In the genomic region with DNA sequence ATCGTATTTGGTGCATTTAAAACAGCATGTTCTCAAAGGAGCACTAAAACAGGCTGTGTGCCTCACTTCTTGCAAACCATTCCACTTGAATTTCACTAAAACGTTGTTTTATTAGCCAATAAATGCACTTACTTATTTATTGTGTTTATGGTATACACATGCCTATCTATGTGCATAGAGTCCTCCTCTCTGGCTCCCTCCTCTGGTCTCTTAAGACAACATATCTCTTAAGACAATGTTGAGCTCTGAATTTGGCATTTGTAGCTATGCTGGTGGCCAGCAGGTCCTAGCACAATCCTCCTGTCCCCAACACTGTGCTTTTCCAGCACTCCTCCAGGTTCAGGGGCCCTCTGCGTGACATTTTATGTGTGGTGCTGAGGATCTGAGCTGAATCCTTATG, we compare ENCODE assay signal across 26 mouse cellular contexts. TPM values are rescaled to one million over a fixed set of nuclear protein-coding genes. Genes with fewer than 3 reads are reported as not detected.
DNase-seq lines count a peak whose midpoint lies in the region; ATAC-seq and TF ChIP-seq lines count a peak whose summit lies in the region.
"Had no signal": no experiment of that assay in that cellular context is flagged by ENCODE, and none has a peak within 500 bp of the region (broad histone marks: within the 10 kb centered on the region; RNA-seq: fewer than 3 reads in every experiment).

No protein-coding gene starts in this region.

- no peak for ATAC-seq in liver, postnatal 0 days
- no peak for ATAC-seq in forebrain, embryonic 12.5 days (ENCODE audit: low FRiP score)
- ATAC-seq: forebrain, embryonic 14.5 days; inflammation-experienced regulatory T-cells, adult 6 months; midbrain, embryonic 16.5 days had no signal

- DNase-seq in layer of hippocampus, adult 2 months (ENCODE audit: low spot score in 2 of 2) = no peak
- no peak for DNase-seq in layer of hippocampus, postnatal 25 days (ENCODE audit: extremely low spot score in 1 of 2, low spot score in 1 of 2)
- peak; percentile 28 for DNase-seq in 3T3-L1 (ENCODE audit: low read depth, low spot score)
- peak; percentile 9 for DNase-seq in ES-CJ7 (ENCODE audit: low read depth, low spot score)
- DNase-seq in liver, postnatal 0 days = no peak
- DNase-seq in embryo, embryonic 9.5 days (ENCODE audit: extremely low spot score) = no peak
- DNase-seq: adrenal gland, postnatal 25 days; cerebellum, adult 18-20 months; cerebellum, postnatal 25 days; heart, postnatal 10 days; kidney, postnatal 4 days; lung, embryonic 14.5 days; retina, postnatal 1 day; right cerebral cortex, postnatal 4 days had no signal

- H3K4me3 ChIP-seq in layer of hippocampus, adult 2 months = no peak overlapping the region
- H3K4me3 ChIP-seq in liver, postnatal 0 days (ENCODE audit: low read depth, low read length) = no peak overlapping the region
- H3K4me3 ChIP-seq in forebrain, embryonic 12.5 days (replicated peaks) = no peak overlapping the region
- H3K4me3 ChIP-seq: heart, embryonic 10.5 days; limb, embryonic 13.5 days had no signal

- no peaks in the 10 kb centered on the region for H3K36me3 ChIP-seq in liver, postnatal 0 days (replicated peaks; ENCODE audit: insufficient read depth, low read length)
- H3K36me3 ChIP-seq in forebrain, embryonic 12.5 days (replicated peaks) = no peaks in the 10 kb centered on the region
- H3K36me3 ChIP-seq: heart, embryonic 10.5 days; limb, embryonic 13.5 days had no signal

- TF ChIP-seq CTCF in layer of hippocampus, adult 2 months (conservative IDR thresholded peaks at IDR 0.05) = 0 out of 2 replicates have a peak, but pooled peaks have one; percentile 23
- TF ChIP-seq CTCF in liver, postnatal 0 days (IDR thresholded peaks at IDR 0.05; ENCODE audit: low read depth) = peak; percentile 50

- no peak for TF ChIP-seq EP300 in liver, postnatal 0 days (IDR thresholded peaks at IDR 0.05; ENCODE audit: low read depth)

- no peak overlapping the region for H3K4me2 ChIP-seq in liver, postnatal 0 days (ENCODE audit: low read depth, low read length)
- no peak overlapping the region for H3K4me2 ChIP-seq in forebrain, embryonic 12.5 days
- H3K4me2 ChIP-seq: limb, embryonic 13.5 days; lung, embryonic 14.5 days had no signal

- WGBS in liver, postnatal 0 days (ENCODE audit: insufficient replicate concordance) = 73% methylated on average over 3 of the region's 3 CpGs
- WGBS in forebrain, embryonic 12.5 days = 84% methylated on average over 3 of the region's 3 CpGs

- no peaks in the 10 kb centered on the region for H3K4me1 ChIP-seq in liver, postnatal 0 days (ENCODE audit: insufficient read depth)
- no peaks in the 10 kb centered on the region for H3K4me1 ChIP-seq in forebrain, embryonic 12.5 days
- H3K4me1 ChIP-seq: heart, embryonic 10.5 days; limb, embryonic 13.5 days had no signal

- no peaks in the 10 kb centered on the region for H3K9me3 ChIP-seq in liver, postnatal 0 days (ENCODE audit: low read length)
- H3K9me3 ChIP-seq in forebrain, embryonic 12.5 days = no peaks in the 10 kb centered on the region
- H3K9me3 ChIP-seq: heart, embryonic 10.5 days had no signal

- H3K9ac ChIP-seq in liver, postnatal 0 days (replicated peaks) = no peak overlapping the region
- H3K9ac ChIP-seq in forebrain, embryonic 12.5 days = no peak overlapping the region
- H3K9ac ChIP-seq: limb, embryonic 13.5 days; lung, embryonic 14.5 days had no signal

- H3K27me3 ChIP-seq in liver, postnatal 0 days (ENCODE audit: insufficient read depth, low read length) = no peaks in the 10 kb centered on the region
- H3K27me3 ChIP-seq in forebrain, embryonic 12.5 days = no peaks in the 10 kb centered on the region
- H3K27me3 ChIP-seq: limb, embryonic 13.5 days had no signal

- H3K27ac ChIP-seq in layer of hippocampus, adult 2 months = no peak overlapping the region
- H3K27ac ChIP-seq in liver, postnatal 0 days (ENCODE audit: low read depth) = no peak overlapping the region
- no peak overlapping the region for H3K27ac ChIP-seq in forebrain, embryonic 12.5 days
- H3K27ac ChIP-seq: heart, embryonic 10.5 days; limb, embryonic 13.5 days had no signal

RNA-seq across cellular contexts. Expression of a gene that starts 3.0 kb away (rescaled TPM):
- not detected for total RNA-seq in layer of hippocampus, adult 2 months (2021)
- total RNA-seq in layer of hippocampus, postnatal 25 days (2021) = not detected
- 0.53 and 1.3 TPM in 2 replicates for polyA plus RNA-seq in liver, postnatal 0 days (2015; fragmentation: Nextera tagmentation; extraction: Ambion mirVana)
- polyA plus RNA-seq in forebrain, embryonic 12.5 days (2016; fragmentation: Nextera tagmentation; extraction: Ambion mirVana) = not detected in 2 replicates
- total RNA-seq: gastrocnemius, adult 18-20 months; layer of hippocampus, postnatal 10 days; left cerebral cortex, postnatal 10 days had no signal
- polyA plus RNA-seq: forebrain, embryonic 14.5 days; heart, embryonic 10.5 days; hindbrain, embryonic 11.5 days; inflammation-experienced regulatory T-cells, adult 6 months; kidney, embryonic 14.5 days; midbrain, embryonic 16.5 days had no signal

RNA-seq across cellular contexts. Expression of a gene that starts 29.3 kb away (rescaled TPM):
- not detected for total RNA-seq in layer of hippocampus, adult 2 months (2021)
- not detected for total RNA-seq in layer of hippocampus, postnatal 25 days (2021)
- 24.4 and 28.7 TPM in 2 replicates for polyA plus RNA-seq in liver, postnatal 0 days (2015; fragmentation: Nextera tagmentation; extraction: Ambion mirVana)
- polyA plus RNA-seq in forebrain, embryonic 12.5 days (2016; fragmentation: Nextera tagmentation; extraction: Ambion mirVana) = 0.47 and 0.51 TPM in 2 replicates
- total RNA-seq: layer of hippocampus, postnatal 10 days; left cerebral cortex, postnatal 10 days had no signal

RNA-seq across cellular contexts. Expression of a gene that starts 30.7 kb away (rescaled TPM):
- total RNA-seq in layer of hippocampus, adult 2 months (2021) = not detected
- not detected for total RNA-seq in layer of hippocampus, postnatal 25 days (2021)
- 0.92 and 1.2 TPM in 2 replicates for polyA plus RNA-seq in liver, postnatal 0 days (2015; fragmentation: Nextera tagmentation; extraction: Ambion mirVana)
- polyA plus RNA-seq in forebrain, embryonic 12.5 days (2016; fragmentation: Nextera tagmentation; extraction: Ambion mirVana) = not detected in 2 replicates
- total RNA-seq: adrenal gland, postnatal 25 days; gastrocnemius, adult 18-20 months; layer of hippocampus, postnatal 10 days; left cerebral cortex, postnatal 10 days had no signal
- polyA plus RNA-seq: forebrain, embryonic 14.5 days; hindbrain, embryonic 11.5 days; inflammation-experienced regulatory T-cells, adult 6 months; kidney, embryonic 14.5 days; limb, embryonic 13.5 days; lung, embryonic 14.5 days; midbrain, embryonic 16.5 days had no signal

RNA-seq across cellular contexts. Expression of a gene that starts 49.2 kb away (rescaled TPM):
- total RNA-seq in layer of hippocampus, adult 2 months (2021) = not detected
- total RNA-seq in layer of hippocampus, postnatal 25 days (2021) = not detected
- polyA plus RNA-seq in liver, postnatal 0 days (2015; fragmentation: Nextera tagmentation; extraction: Ambion mirVana) = not detected in 2 replicates
- polyA plus RNA-seq in forebrain, embryonic 12.5 days (2016; fragmentation: Nextera tagmentation; extraction: Ambion mirVana) = not detected in 2 replicates
- total RNA-seq: adrenal gland, postnatal 25 days; gastrocnemius, adult 18-20 months; gastrocnemius, postnatal 4 days; heart, postnatal 10 days; layer of hippocampus, postnatal 10 days; left cerebral cortex, postnatal 10 days had no signal
- polyA plus RNA-seq: forebrain, embryonic 14.5 days; heart, embryonic 10.5 days; hindbrain, embryonic 11.5 days; inflammation-experienced regulatory T-cells, adult 6 months; kidney, embryonic 14.5 days; limb, embryonic 13.5 days; lung, embryonic 14.5 days; midbrain, embryonic 16.5 days had no signal

Comparison
In these comparisons a context has a peak if more than half of its experiments do, and no peak if none do; other contexts are left out.
1. DNase-seq: peak in 3T3-L1 (single experiment) and ES-CJ7 (single experiment); none in layer of hippocampus, adult 2 months (0 of 2), layer of hippocampus, postnatal 25 days (0 of 2), liver, postnatal 0 days (single experiment) and embryo, embryonic 9.5 days (single experiment).